Mouse (Mus musculus): ENCODE results near the gene Mrpl9.

Gene Mrpl9

GRCm38 (mm10) chr3:94442951-94443596, at the start of gene Mrpl9:
TSS of gene Mrpl9 (plus strand) at chr3:94443318.
- DNase-seq (ENCODE audit: low spot score), result peak; percentile 96

GRCm38 (mm10) chr3:94396336-94396735, 46.8 kb upstream of the Mrpl9 start:
- no peak for DNase-seq (ENCODE audit: low spot score)

GRCm38 (mm10) chr3:94396851-94397250, 46.3 kb upstream of the Mrpl9 start:
- no peak for DNase-seq (ENCODE audit: low spot score)

DNA sequence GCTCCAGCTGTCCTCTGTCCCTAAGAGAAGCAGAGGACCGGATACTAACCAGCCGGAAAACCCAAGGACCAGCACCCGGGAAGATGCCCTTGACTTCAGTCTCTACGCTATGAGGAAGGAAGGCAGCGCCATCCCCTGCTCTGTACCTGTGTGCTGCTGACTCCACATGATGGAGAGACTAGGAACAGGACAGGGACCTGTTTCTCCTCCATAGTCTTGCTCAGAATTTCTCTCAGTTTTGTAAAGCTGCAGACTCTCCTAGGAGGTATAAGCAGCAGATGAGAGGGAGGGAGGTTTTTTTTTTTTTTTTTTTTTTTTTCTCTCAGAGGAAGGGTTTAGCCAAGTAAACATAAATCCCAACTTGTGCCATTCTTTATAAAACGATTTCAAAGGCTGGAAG, 44.9 kb upstream of the Mrpl9 start, which contains the start of gene Lingo4:
Gene Lingo4 (plus strand): TSS at position 301 of the 400 bp plus-strand sequence.
- no peak for DNase-seq (ENCODE audit: low spot score)

DNA sequence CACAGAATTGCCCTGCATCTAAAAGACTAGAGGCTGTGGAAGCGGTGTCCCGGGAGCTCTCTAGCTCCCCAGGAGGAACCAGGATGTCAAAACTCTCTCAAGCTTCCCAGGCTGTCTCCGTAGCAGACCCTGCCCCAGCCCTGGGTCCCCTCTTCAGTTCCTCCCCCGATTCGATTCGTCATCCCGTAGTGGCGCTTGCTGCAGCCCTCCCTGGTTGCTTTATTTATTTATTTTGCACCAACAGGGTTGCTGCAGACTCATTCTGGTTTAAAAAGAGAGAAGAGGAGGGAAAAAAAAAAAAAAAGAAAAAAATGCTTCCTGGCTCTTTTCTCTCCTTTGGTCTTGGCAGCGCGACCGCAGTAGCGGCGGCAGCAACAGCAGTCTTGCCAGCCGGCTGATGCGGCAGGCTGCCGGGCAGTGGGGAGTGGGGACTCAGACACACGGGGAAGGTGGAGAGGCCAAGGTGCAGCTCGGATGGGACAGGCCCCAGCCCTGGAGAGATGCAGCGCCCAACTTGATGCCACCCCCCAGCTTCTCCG, 44.1 kb upstream of the Mrpl9 start:
- DNase-seq (ENCODE audit: low spot score), result peak; percentile 72

DNA sequence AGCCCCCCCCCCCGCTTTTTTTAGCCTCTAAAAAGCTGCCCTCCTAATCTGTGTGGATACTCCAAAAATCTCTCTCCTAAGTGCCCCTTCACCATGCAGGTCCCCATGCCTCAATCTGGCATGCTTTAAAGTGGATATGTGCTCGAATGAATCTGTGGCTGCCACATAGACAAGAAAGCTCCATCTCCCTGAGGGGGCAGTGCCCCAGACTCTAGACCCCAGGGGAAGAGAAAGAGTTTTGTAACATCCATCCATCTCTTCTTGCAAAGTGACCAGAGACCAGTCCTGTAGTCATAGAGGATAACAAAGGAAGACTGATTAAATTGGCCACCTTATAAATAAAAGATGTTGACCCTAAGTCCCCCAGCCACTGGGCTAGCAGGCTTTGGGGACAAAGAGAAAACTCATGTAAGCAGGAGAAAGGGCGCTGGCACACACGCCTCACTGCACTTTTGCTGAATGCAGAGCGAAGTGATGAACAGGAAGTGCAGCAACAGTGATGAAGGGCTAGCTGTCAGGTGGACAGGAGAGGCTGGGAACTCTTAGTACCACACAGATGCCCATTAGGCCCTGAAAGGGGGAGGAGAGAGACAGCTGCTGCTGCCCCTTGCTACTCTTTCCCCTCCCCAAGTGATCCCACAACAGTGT, 43.3 kb upstream of the Mrpl9 start:
- DNase-seq (ENCODE audit: low spot score), result peak; percentile 68

DNA sequence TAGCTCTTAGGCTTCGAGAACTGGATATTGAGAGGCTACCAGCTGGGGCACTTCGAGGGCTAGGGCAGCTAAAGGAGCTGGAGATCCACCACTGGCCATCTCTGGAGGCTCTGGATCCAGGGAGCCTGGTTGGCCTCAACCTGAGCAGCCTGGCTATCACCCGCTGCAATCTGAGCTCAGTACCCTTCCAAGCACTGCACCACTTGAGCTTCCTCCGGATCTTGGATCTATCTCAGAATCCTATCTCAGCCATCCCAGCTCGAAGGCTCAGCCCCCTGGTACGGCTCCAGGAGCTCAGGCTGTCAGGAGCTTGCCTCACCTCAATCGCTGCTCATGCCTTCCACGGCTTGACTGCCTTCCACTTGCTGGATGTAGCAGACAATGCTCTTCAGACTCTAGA, 40.7 kb upstream of the Mrpl9 start:
- DNase-seq (ENCODE audit: low spot score), result no peak

- DNase-seq (ENCODE audit: low spot score), result peak; percentile 18
Measured at GRCm38 (mm10) chr3:94404366-94405054, 38.6 kb upstream of the Mrpl9 start.

- DNase-seq (ENCODE audit: low spot score), result no peak
Measured at GRCm38 (mm10) chr3:94405561-94405960, 37.6 kb upstream of the Mrpl9 start.

- no peak for DNase-seq (ENCODE audit: low spot score)
Measured at GRCm38 (mm10) chr3:94412530-94412929, 30.6 kb upstream of the Mrpl9 start.

DNA sequence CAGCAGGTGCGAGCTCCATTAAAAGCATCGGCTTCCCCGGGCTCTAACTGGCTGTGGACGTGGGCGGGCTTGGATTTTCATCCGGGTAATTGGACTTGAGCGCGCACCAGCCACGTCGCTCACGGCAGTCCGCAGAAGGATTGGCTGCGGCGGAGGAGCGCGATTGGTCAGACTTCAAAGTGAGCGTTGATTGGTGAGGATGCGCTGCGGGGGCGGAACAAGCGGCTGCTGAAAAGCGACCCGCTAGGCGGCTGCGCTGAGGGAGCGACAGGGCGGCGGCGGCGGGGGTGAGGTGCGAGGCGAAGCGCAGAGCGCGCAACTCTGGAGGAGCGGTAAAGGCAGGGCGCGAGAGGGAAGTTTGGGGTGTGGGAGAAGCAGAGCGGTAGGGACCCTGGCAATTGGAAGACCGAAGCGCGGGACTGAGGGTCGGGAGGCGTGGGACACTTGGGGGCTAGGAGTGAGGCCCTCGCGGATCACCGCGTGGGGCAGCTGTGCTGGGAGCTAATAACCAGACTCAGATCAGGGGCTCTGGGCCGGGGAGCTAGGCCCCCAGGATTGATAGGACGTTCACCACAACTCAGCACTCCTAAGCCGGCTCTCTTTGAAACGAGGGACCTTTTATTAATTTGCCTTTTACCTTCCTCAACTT, 30.0 kb upstream of the Mrpl9 start, which contains the start of gene Tdrkh:
Gene Tdrkh (plus strand): TSS at position 243 of the 649 bp plus-strand sequence.
- DNase-seq (ENCODE audit: low spot score), result peak; percentile 98

- DNase-seq (ENCODE audit: low spot score), result no peak
Measured at GRCm38 (mm10) chr3:94430980-94431379, 12.1 kb upstream of the Mrpl9 start.

- no peak for DNase-seq (ENCODE audit: low spot score)
Measured at GRCm38 (mm10) chr3:94434305-94434704, 8.8 kb upstream of the Mrpl9 start.

- DNase-seq (ENCODE audit: low spot score), result no peak
Measured at GRCm38 (mm10) chr3:94436420-94436819, 6.7 kb upstream of the Mrpl9 start.

DNA sequence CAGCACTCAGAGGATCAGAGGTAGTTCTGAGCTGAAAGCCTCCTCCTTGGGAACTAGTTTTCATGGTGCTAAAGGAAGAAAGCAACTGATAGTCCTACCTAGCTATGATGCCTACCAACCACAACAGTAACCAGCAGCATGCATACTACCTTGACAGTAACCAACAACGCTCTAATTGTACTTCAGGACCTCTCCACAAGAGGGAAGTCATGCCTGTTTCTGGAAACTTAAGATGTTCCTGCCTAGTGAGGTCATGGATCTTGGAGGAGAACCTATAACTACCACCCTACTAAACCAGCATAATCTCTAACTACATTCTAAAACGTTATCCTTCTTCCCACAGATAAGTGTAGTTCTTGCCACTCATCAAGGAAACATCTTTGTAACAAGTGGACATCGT, 1.9 kb upstream of the Mrpl9 start:
- peak; percentile 26 for DNase-seq (ENCODE audit: low spot score)

GRCm38 (mm10) chr3:94443597-94443964, 463 bp downstream of the Mrpl9 start, which contains the start of gene Oaz3:
TSS of gene Oaz3 (minus strand) at chr3:94443915.
- no peak for DNase-seq (ENCODE audit: low spot score)

DNA sequence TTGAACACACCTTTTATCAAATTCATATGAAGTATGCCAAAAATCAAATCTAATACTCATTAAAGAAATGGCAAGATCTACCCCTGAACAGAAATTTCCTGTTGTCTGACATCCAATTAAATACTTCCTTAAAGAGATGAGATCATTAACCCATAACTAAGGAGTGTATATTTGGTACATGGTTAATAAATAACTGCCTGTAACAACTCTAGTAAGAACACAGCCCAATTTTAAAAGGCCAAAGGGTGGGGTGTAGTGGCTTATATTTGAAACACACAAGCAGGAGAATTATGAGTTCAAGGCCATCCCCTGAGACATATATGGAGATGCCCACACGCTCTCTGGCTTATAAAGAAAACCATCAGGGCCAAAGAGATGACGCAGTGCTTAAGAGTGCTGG, 6.3 kb downstream of the Mrpl9 start:
- no peak for DNase-seq (ENCODE audit: low spot score)

DNA sequence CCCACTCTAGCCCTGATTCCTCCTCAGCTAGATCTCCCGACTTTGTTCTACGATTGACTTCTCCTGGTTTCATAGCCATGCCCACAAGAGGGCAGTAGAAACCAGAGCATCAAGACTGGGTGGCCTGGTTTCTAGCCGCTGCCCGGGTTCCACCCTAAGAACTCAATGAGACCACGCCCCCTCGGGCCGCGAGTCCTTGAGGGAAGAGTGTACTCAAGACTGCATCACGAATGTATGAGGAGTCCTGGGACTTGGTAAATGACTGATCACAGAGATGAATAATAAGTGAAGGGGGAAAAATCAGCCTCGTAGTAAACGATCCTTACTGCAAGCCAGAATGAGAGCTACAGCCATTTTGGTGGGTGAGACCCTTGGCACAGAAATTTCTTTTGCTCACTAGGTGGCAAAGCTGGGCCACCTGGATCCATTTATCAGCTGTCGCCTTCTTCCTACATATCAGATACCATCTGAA, 13.4 kb downstream of the Mrpl9 start:
- peak; percentile 98 for DNase-seq (ENCODE audit: low spot score)

DNA sequence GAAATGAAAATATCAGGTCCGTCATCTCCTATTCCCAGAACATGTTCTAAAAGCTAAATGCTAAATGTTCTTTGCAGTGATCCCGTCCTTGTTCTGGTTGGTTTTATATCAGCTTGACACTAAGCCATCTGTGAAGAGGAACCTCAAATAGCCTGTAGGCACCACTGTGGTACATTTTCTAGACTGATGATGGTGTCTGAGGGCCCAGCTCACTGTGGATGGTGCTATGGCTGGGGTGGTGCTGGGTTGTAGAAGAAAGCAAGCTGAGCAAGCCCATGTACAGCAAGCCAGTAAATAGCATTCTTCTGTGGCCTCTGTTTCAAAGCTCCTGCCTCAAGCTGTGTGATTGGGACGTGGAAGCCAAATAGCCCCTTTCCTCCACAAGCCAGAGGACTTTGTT, 13.9 kb downstream of the Mrpl9 start:
- DNase-seq (ENCODE audit: low spot score), result no peak

- DNase-seq (ENCODE audit: low spot score), result no peak
Measured at GRCm38 (mm10) chr3:94459834-94460233, 16.7 kb downstream of the Mrpl9 start.

GRCm38 (mm10) chr3:94463926-94464578, 20.9 kb downstream of the Mrpl9 start:
- peak; percentile 68 for DNase-seq (ENCODE audit: low spot score)
